Mouse (Mus musculus) stomach, embryonic 15.5 days (tissue): Measurements from ENCODE around the gene Fkbp5. TPM values are rescaled to one million over a fixed set of nuclear protein-coding genes. Genes with fewer than 3 reads are reported as not detected.

Experiments
- ATAC-seq: fragments of 200-750 bp; cut with Nextera tagmentation; 2 replicates; pipeline ENCODE4 v1.8.0; 2017; ENCODE audit warnings: low read depth, moderate number of reproducible peaks, moderate TSS enrichment; ENCODE audit not compliant: insufficient read depth, low FRiP score
- H3K27ac ChIP-seq: fragments of 300-500 bp; sonication (generic); 2 replicates; pipeline ENCODE4 v1.5.1; 2015; ENCODE audit warnings: mild to moderate bottlenecking, inconsistent platforms
- H3K27me3 ChIP-seq: fragments of 300-500 bp; sonication (generic); replicated peaks from 2 replicates; pipeline ENCODE4 v1.6.1; 2015; ENCODE audit warnings: inconsistent platforms
- H3K36me3 ChIP-seq: fragments of 300-500 bp; sonication (generic); 2 replicates; pipeline ENCODE4 v1.6.1; 2015; ENCODE audit warnings: inconsistent platforms
- H3K4me1 ChIP-seq: fragments of 300-500 bp; sonication (generic); 2 replicates; pipeline ENCODE4 v1.6.1; 2015; ENCODE audit warnings: inconsistent platforms
- H3K4me2 ChIP-seq: fragments of 300-500 bp; sonication (generic); 2 replicates; pipeline ENCODE4 v1.6.1; 2015; ENCODE audit warnings: mild to moderate bottlenecking, inconsistent platforms
- H3K4me3 ChIP-seq: fragments of 300-500 bp; sonication (generic); replicated peaks from 2 replicates; pipeline ENCODE4 v1.5.1; 2015; ENCODE audit warnings: inconsistent platforms
- H3K9ac ChIP-seq: fragments of 300-500 bp; sonication (generic); 2 replicates; pipeline ENCODE4 v1.6.1; 2015; ENCODE audit warnings: inconsistent platforms
- H3K9me3 ChIP-seq: fragments of 300-500 bp; sonication (generic); 2 replicates; pipeline ENCODE4 v1.6.1; 2016; ENCODE audit warnings: inconsistent platforms
- WGBS: fragments of 180-500 bp; shearing (Covaris S2); methylation state at CpG from one replicate; pipeline ENCODE4 v1.1.7; 2015; 5-methylcytosine and 5-hydroxymethylcytosine counted together
- polyA plus RNA-seq: library from polyadenylated mRNA; unstranded; fragments of >200 nt; fragmentation: Nextera tagmentation; extraction: Ambion mirVana; gene quantifications from 2 replicates; pipeline ENCODE4 v1.2.1, GENCODE M21; 2015

The Fkbp5 gene
- polyA plus RNA-seq, 1 experiment from 2014 or later, result 24.1 TPM

GRCm38 (mm10) chr17:28495832-28496231 is 21.5 kb downstream of the Fkbp5 start:
- Histone ChIP-seq H3K27ac (no peak overlapping the region), H3K36me3 (no peaks in the 10 kb centered on the region), H3K9ac (no peak overlapping the region), H3K4me2 (no peak overlapping the region), H3K9me3 (no peaks in the 10 kb centered on the region), H3K4me3 (no peak overlapping the region), H3K27me3 (no peaks in the 10 kb centered on the region), H3K4me1 (peaks cover 5% of the 10 kb centered on the region; the same call in 1 of the 2 replicates)
- ATAC-seq, result no peak
- WGBS, result 84% methylated on average over 8 of the region's 8 CpGs

GRCm38 (mm10) chr17:28491035-28491770 is 26.1 kb downstream of the Fkbp5 start:
- H3K4me2 ChIP-seq, result no peak overlapping the region
- 52% methylated on average over 14 of the region's 14 CpGs for WGBS

GRCm38 (mm10) chr17:28488258-28489013 is 28.9 kb downstream of the Fkbp5 start:
- Histone ChIP-seq H3K4me1 (peaks cover 5% of the 10 kb centered on the region; the same call in 1 of the 2 replicates), H3K4me3 (no peak overlapping the region), H3K27me3 (no peaks in the 10 kb centered on the region), H3K36me3 (no peaks in the 10 kb centered on the region), H3K27ac (no peak overlapping the region), H3K9me3 (no peaks in the 10 kb centered on the region), H3K4me2 (no peak overlapping the region), H3K9ac (no peak overlapping the region)
- WGBS, result 61% methylated on average over 7 of the region's 7 CpGs
- ATAC-seq, result no peak

More at GRCm38 (mm10) chr17:28491035-28491770, 26.1 kb downstream of the Fkbp5 start:
- H3K9ac ChIP-seq, result no peak overlapping the region
- H3K9me3 ChIP-seq, result no peaks in the 10 kb centered on the region
- H3K27me3 ChIP-seq, result no peaks in the 10 kb centered on the region
- no peaks in the 10 kb centered on the region for H3K36me3 ChIP-seq
- ATAC-seq, result no peak
- H3K4me1 ChIP-seq, result peaks cover 5% of the 10 kb centered on the region; the same call in 1 of the 2 replicates
- H3K27ac ChIP-seq, result peak overlapping the region; percentile 26; the same call in 1 of the 2 replicates
- H3K4me3 ChIP-seq, result no peak overlapping the region

- no peak for ATAC-seq
- Histone ChIP-seq H3K9me3 (no peaks in the 10 kb centered on the region), H3K4me2 (no peak overlapping the region), H3K27me3 (no peaks in the 10 kb centered on the region), H3K4me1 (peaks cover 5% of the 10 kb centered on the region; the same call in 1 of the 2 replicates), H3K4me3 (no peak overlapping the region), H3K27ac (no peak overlapping the region), H3K9ac (no peak overlapping the region), H3K36me3 (no peaks in the 10 kb centered on the region)
- 91% methylated on average over 18 of the region's 18 CpGs for WGBS
These were observed 29.6 kb downstream of the Fkbp5 start for GRCm38 (mm10) chr17:28487584-28488257.

- H3K4me2 ChIP-seq, result no peak overlapping the region
- H3K4me3 ChIP-seq, result peak overlapping the region; percentile 87
- no peaks in the 10 kb centered on the region for H3K9me3 ChIP-seq
- 79% methylated on average over 6 of the region's 6 CpGs for WGBS
- H3K27me3 ChIP-seq, result no peaks in the 10 kb centered on the region
- H3K27ac ChIP-seq, result no peak overlapping the region
- peaks cover 5% of the 10 kb centered on the region; the same call in 1 of the 2 replicates for H3K4me1 ChIP-seq
- H3K36me3 ChIP-seq, result no peaks in the 10 kb centered on the region
- no peak for ATAC-seq
- H3K9ac ChIP-seq, result no peak overlapping the region
These were observed 30.6 kb downstream of the Fkbp5 start for GRCm38 (mm10) chr17:28486720-28487119.

GRCm38 (mm10) chr17:28485977-28486400 is 31.3 kb downstream of the Fkbp5 start:
- 1% methylated on average over 37 of the region's 58 CpGs for WGBS

GRCm38 (mm10) chr17:28485446-28485948 is 31.8 kb downstream of the Fkbp5 start:
- Histone ChIP-seq H3K4me2 (peak overlapping the region; percentile 67), H3K27ac (peak overlapping the region; percentile 86), H3K4me3 (peak overlapping the region; percentile 87), H3K9me3 (no peaks in the 10 kb centered on the region), H3K36me3 (no peaks in the 10 kb centered on the region), H3K4me1 (no peaks in the 10 kb centered on the region), H3K27me3 (no peaks in the 10 kb centered on the region), H3K9ac (peak overlapping the region; percentile 76)
- ATAC-seq, result peak; percentile 33
- under 1% methylated on average over 60 of the region's 77 CpGs for WGBS

More at GRCm38 (mm10) chr17:28485977-28486400, 31.3 kb downstream of the Fkbp5 start:
- Histone ChIP-seq H3K27ac (peak overlapping the region; percentile 86), H3K36me3 (no peaks in the 10 kb centered on the region), H3K27me3 (no peaks in the 10 kb centered on the region), H3K9me3 (no peaks in the 10 kb centered on the region), H3K4me3 (peak overlapping the region; percentile 87), H3K4me2 (peak overlapping the region; percentile 67), H3K4me1 (no peaks in the 10 kb centered on the region; the same call in 1 of the 2 replicates), H3K9ac (peak overlapping the region; percentile 76)
- ATAC-seq, result peak; percentile 97

GRCm38 (mm10) chr17:28484704-28485445 is 32.5 kb downstream of the Fkbp5 start:
- H3K36me3 ChIP-seq, result no peaks in the 10 kb centered on the region
- WGBS, result 5% methylated on average over 30 of the region's 30 CpGs
- 0 out of 2 replicates have a peak, but pooled peaks have one; percentile 1 for ATAC-seq

GRCm38 (mm10) chr17:28477421-28477820 is 39.9 kb downstream of the Fkbp5 start:
- Histone ChIP-seq H3K4me2 (no peak overlapping the region), H3K27me3 (no peaks in the 10 kb centered on the region), H3K4me1 (no peaks in the 10 kb centered on the region), H3K36me3 (no peaks in the 10 kb centered on the region), H3K9me3 (no peaks in the 10 kb centered on the region), H3K27ac (no peak overlapping the region), H3K9ac (no peak overlapping the region), H3K4me3 (no peak overlapping the region)
- ATAC-seq, result no peak
- WGBS, result 87% methylated on average over 8 of the region's 8 CpGs

More at GRCm38 (mm10) chr17:28484704-28485445, 32.5 kb downstream of the Fkbp5 start:
- H3K27ac ChIP-seq, result peak overlapping the region; percentile 86
- no peaks in the 10 kb centered on the region for H3K27me3 ChIP-seq
- H3K9ac ChIP-seq, result peak overlapping the region; percentile 76
- no peaks in the 10 kb centered on the region for H3K9me3 ChIP-seq
- peak overlapping the region; percentile 87 for H3K4me3 ChIP-seq
- H3K4me2 ChIP-seq, result peak overlapping the region; percentile 67
- H3K4me1 ChIP-seq, result no peaks in the 10 kb centered on the region

GRCm38 (mm10) chr17:28476441-28476840 is 40.9 kb downstream of the Fkbp5 start:
- H3K4me2 ChIP-seq, result no peak overlapping the region

More at GRCm38 (mm10) chr17:28476441-28476840, 40.9 kb downstream of the Fkbp5 start:
- no peaks in the 10 kb centered on the region for H3K36me3 ChIP-seq
- no peak overlapping the region for H3K4me3 ChIP-seq
- no peak overlapping the region for H3K27ac ChIP-seq
- H3K4me1 ChIP-seq, result no peaks in the 10 kb centered on the region
- ATAC-seq, result no peak
- no peaks in the 10 kb centered on the region for H3K27me3 ChIP-seq
- H3K9ac ChIP-seq, result no peak overlapping the region
- H3K9me3 ChIP-seq, result no peaks in the 10 kb centered on the region
